Mouse (Mus musculus) liver, embryonic 11.5 days (tissue): ENCODE results near the gene Ifnl2. TPM values are rescaled to one million over a fixed set of nuclear protein-coding genes. Genes with fewer than 3 reads are reported as not detected.
"Not testable (repeated sequence)": the region's sequence is repeated elsewhere in the genome, so short reads cannot be mapped to it uniquely, and the experiment has no call there.

Source experiments
- ATAC-seq: fragments of 200-750 bp; cut with Nextera tagmentation; replicated peaks from 2 replicates; pipeline ENCODE4 v1.8.0; 2017; ENCODE audit warnings: moderate number of reproducible peaks, mild to moderate bottlenecking, moderate TSS enrichment, moderate library complexity; ENCODE audit not compliant: low FRiP score
- DNase-seq: peaks from one replicate; pipeline ENCODE4 v3.0.0-alpha.2; 2017; ENCODE audit warnings: low spot score
- H3K27ac ChIP-seq: fragments of 300-500 bp; sonication (generic); 2 replicates; pipeline ENCODE4 v1.5.1; 2014; ENCODE audit warnings: mild to moderate bottlenecking, low read depth, low read length, control low read depth
- H3K27me3 ChIP-seq: fragments of 300-500 bp; sonication (generic); replicated peaks from 2 replicates; pipeline ENCODE4 v1.6.1; 2014; ENCODE audit warnings: low read length, mixed read lengths; ENCODE audit not compliant: control insufficient read depth, insufficient read depth
- H3K36me3 ChIP-seq: fragments of 300-500 bp; sonication (generic); 2 replicates; pipeline ENCODE4 v1.6.1; 2014; ENCODE audit warnings: mild to moderate bottlenecking, low read length, moderate library complexity, mixed read lengths; ENCODE audit not compliant: control insufficient read depth, insufficient read depth
- H3K4me1 ChIP-seq: fragments of 300-500 bp; sonication (generic); replicated peaks from 2 replicates; pipeline ENCODE4 v1.6.1; 2014; ENCODE audit warnings: low read length, mixed read lengths; ENCODE audit not compliant: control insufficient read depth, insufficient read depth
- H3K4me2 ChIP-seq: fragments of 300-500 bp; sonication (generic); 2 replicates; pipeline ENCODE4 v1.6.1; 2014; ENCODE audit warnings: mild to moderate bottlenecking, control low read depth, moderate library complexity
- H3K4me3 ChIP-seq: fragments of 300-500 bp; sonication (generic); 2 replicates; pipeline ENCODE4 v1.5.1; 2014; ENCODE audit warnings: low read depth, low read length, control low read depth
- H3K9ac ChIP-seq: fragments of 300-500 bp; sonication (generic); 2 replicates; pipeline ENCODE4 v1.6.1; 2014; ENCODE audit warnings: low read depth, low read length, control low read depth
- H3K9me3 ChIP-seq: fragments of 300-500 bp; sonication (generic); 2 replicates; pipeline ENCODE4 v1.6.1; 2016; ENCODE audit warnings: low read length, inconsistent platforms, mixed read lengths; ENCODE audit not compliant: control insufficient read depth
- WGBS: fragments of 180-500 bp; shearing (Covaris S2); extraction: QIAGEN DNeasy Blood & Tissue Kit; methylation state at CpG from one replicate; pipeline ENCODE4 v1.1.7; 2014; 5-methylcytosine and 5-hydroxymethylcytosine counted together
- polyA plus RNA-seq: library from polyadenylated mRNA; unstranded; fragments of >200 nt; fragmentation: Nextera tagmentation; extraction: Ambion mirVana; gene quantifications from 2 replicates; pipeline ENCODE4 v1.2.1, GENCODE M21; 2014

The Ifnl2 gene
- polyA plus RNA-seq, 1 experiment from 2014 or later, result not detected

- H3K9me3 ChIP-seq, result no peaks in the 10 kb centered on the region
- H3K36me3 ChIP-seq, result no peaks in the 10 kb centered on the region
- no peak overlapping the region for H3K27ac ChIP-seq
- peaks cover 10% of the 10 kb centered on the region for H3K4me1 ChIP-seq
- no peak for ATAC-seq
- no peak overlapping the region for H3K9ac ChIP-seq
- H3K4me3 ChIP-seq, result no peak overlapping the region
- 58% methylated on average over 7 of the region's 7 CpGs for WGBS
- no peak for DNase-seq
- peaks cover 47% of the 10 kb centered on the region for H3K27me3 ChIP-seq
- H3K4me2 ChIP-seq, result no peak overlapping the region
These were observed 35.6 kb upstream of the Ifnl2 start for GRCm38 (mm10) chr7:28545891-28546210.

GRCm38 (mm10) chr7:28545048-28545890 lies 35.0 kb upstream of the Ifnl2 start:
- DNase-seq (no peak), ATAC-seq (no peak)
- Histone ChIP-seq H3K27ac (no peak overlapping the region), H3K9ac (no peak overlapping the region), H3K27me3 (peaks cover 47% of the 10 kb centered on the region), H3K4me3 (no peak overlapping the region), H3K4me2 (no peak overlapping the region), H3K36me3 (no peaks in the 10 kb centered on the region), H3K9me3 (no peaks in the 10 kb centered on the region), H3K4me1 (peaks cover 10% of the 10 kb centered on the region)
- 30% methylated on average over 14 of the region's 14 CpGs for WGBS

GRCm38 (mm10) chr7:28544051-28544601 lies 33.9 kb upstream of the Ifnl2 start:
- Histone ChIP-seq H3K27ac (no peak overlapping the region), H3K36me3 (no peaks in the 10 kb centered on the region), H3K9me3 (no peaks in the 10 kb centered on the region), H3K4me1 (peaks cover 10% of the 10 kb centered on the region), H3K27me3 (peaks cover 47% of the 10 kb centered on the region), H3K9ac (no peak overlapping the region), H3K4me3 (0 out of 2 replicates have a peak overlapping the region, but pooled peaks have one; percentile 24), H3K4me2 (peak overlapping the region; percentile 47)
- no peak for ATAC-seq
- no peak for DNase-seq
- 11% methylated on average over 25 of the region's 27 CpGs for WGBS

GRCm38 (mm10) chr7:28540526-28540925 lies 30.3 kb upstream of the Ifnl2 start, which contains the start of gene Sycn:
TSS of gene Sycn (plus strand) at chr7:28540885.
- Histone ChIP-seq H3K4me1 (no peaks in the 10 kb centered on the region), H3K27ac (no peak within 1 kb of the TSS), H3K9me3 (no peaks in the 10 kb centered on the region), H3K9ac (no peak within 1 kb of the TSS), H3K4me2 (no peak within 1 kb of the TSS), H3K4me3 (no peak within 1 kb of the TSS), H3K36me3 (no peaks in the 10 kb centered on the region), H3K27me3 (peaks cover 22% of the 10 kb centered on the region)
- WGBS, result 58% methylated on average over 4 of the region's 4 CpGs
- DNase-seq (no peak), ATAC-seq (no peak)

- H3K9me3 ChIP-seq, ATAC-seq, DNase-seq, H3K27ac ChIP-seq, H3K4me3 ChIP-seq, H3K4me2 ChIP-seq, H3K4me1 ChIP-seq, H3K27me3 ChIP-seq, H3K9ac ChIP-seq, H3K36me3 ChIP-seq: not testable (repeated sequence)
- WGBS, result 79% methylated on average over 6 of the region's 6 CpGs
These were observed 28.6 kb upstream of the Ifnl2 start for GRCm38 (mm10) chr7:28538886-28539285.

- Histone ChIP-seq H3K4me1 (peaks cover 8% of the 10 kb centered on the region; the same call in 1 of the 2 replicates), H3K27me3 (no peaks in the 10 kb centered on the region), H3K27ac (no peak overlapping the region), H3K4me2 (no peak overlapping the region), H3K9me3 (no peaks in the 10 kb centered on the region), H3K9ac (no peak overlapping the region), H3K36me3 (no peaks in the 10 kb centered on the region), H3K4me3 (no peak overlapping the region)
- ATAC-seq (no peak), DNase-seq (no peak)
- 80% methylated on average over 8 of the region's 8 CpGs for WGBS
These were observed 21.8 kb upstream of the Ifnl2 start for GRCm38 (mm10) chr7:28532005-28532404.

- H3K4me1 ChIP-seq, result peaks cover 8% of the 10 kb centered on the region; the same call in 1 of the 2 replicates
- DNase-seq (peak; percentile 74), ATAC-seq (peak; percentile 63)
- H3K9me3 ChIP-seq, result no peaks in the 10 kb centered on the region
- no peak overlapping the region for H3K9ac ChIP-seq
- H3K27ac ChIP-seq, result no peak overlapping the region
- no peak overlapping the region for H3K4me3 ChIP-seq
- H3K27me3 ChIP-seq, result no peaks in the 10 kb centered on the region
- no peaks in the 10 kb centered on the region for H3K36me3 ChIP-seq
- H3K4me2 ChIP-seq, result peak overlapping the region; percentile 33
- WGBS, result 5% methylated on average over 19 of the region's 19 CpGs
These were observed 17.9 kb upstream of the Ifnl2 start for GRCm38 (mm10) chr7:28527922-28528719.

- not testable (repeated sequence) for H3K4me2 ChIP-seq, H3K4me1 ChIP-seq, H3K9me3 ChIP-seq, H3K27me3 ChIP-seq, H3K4me3 ChIP-seq, H3K27ac ChIP-seq, H3K36me3 ChIP-seq, DNase-seq, ATAC-seq, H3K9ac ChIP-seq
- 65% methylated on average over 5 of the region's 6 CpGs for WGBS
These were observed 12.3 kb upstream of the Ifnl2 start, which contains the start of gene Ifnl3 for GRCm38 (mm10) chr7:28522536-28522935. TSS of gene Ifnl3 (plus strand) at chr7:28522836.
